Mouse (Mus musculus): ENCODE measurements around the gene Ephb2.

- TF ChIP-seq CTCF (IDR thresholded peaks at IDR 0.05; ENCODE audit: low read depth) (no peak), EP300 (IDR thresholded peaks at IDR 0.05; ENCODE audit: low read depth) (no peak)
Observed at GRCm38 (mm10) chr4:136636511-136636910, 199.3 kb downstream of the Ephb2 start.
